Mouse (Mus musculus) MEL (cell line): ENCODE measurements around the gene Gm28635. TPM values are rescaled to one million over a fixed set of nuclear protein-coding genes. Genes with fewer than 3 reads are reported as not detected.

ENCODE experiments used
- DNase-seq: peaks from one replicate; pipeline ENCODE4 v3.0.0; 2011; ENCODE audit warnings: low read depth, low spot score
- H3K27ac ChIP-seq: 2 replicates; pipeline ENCODE4 v1.5.1; 2012; ENCODE audit warnings: low read depth, mild to moderate bottlenecking, control low read depth, low read length, moderate library complexity; ENCODE audit not compliant: control insufficient read depth
- H3K27me3 ChIP-seq, 2 experiments: fragments of 150-350 bp in 1 of 2; sonication (generic) in 1 of 2; 2 replicates each; pipeline ENCODE4 v1.6.1; 2012; ENCODE audit warnings: low read length in 2 of 2, mild to moderate bottlenecking in 2 of 2, improper control_type of control experiment in 1 of 2, moderate library complexity in 1 of 2; ENCODE audit not compliant: insufficient read depth in 2 of 2, control insufficient read depth in 1 of 2
- H3K36me3 ChIP-seq, 2 experiments: 2 replicates each; pipeline ENCODE4 v1.6.1; 2012 to 2014; ENCODE audit warnings: low read length in 2 of 2, improper control_type of control experiment in 1 of 2, inconsistent platforms in 1 of 2, mild to moderate bottlenecking in 1 of 2; ENCODE audit not compliant: insufficient read depth in 2 of 2, control insufficient read depth in 1 of 2
- H3K4me1 ChIP-seq, 2 experiments: fragments of 150-350 bp in 1 of 2; sonication (generic) in 1 of 2; 2 replicates each; pipeline ENCODE4 v1.6.1; 2012; ENCODE audit warnings: low read length in 2 of 2, improper control_type of control experiment in 1 of 2, mild to moderate bottlenecking in 1 of 2; ENCODE audit not compliant: insufficient read depth in 2 of 2, control insufficient read depth in 1 of 2
- H3K4me3 ChIP-seq, 2 experiments: fragments of 150-350 bp in 1 of 2; sonication (generic) in 1 of 2; 2 replicates each; pipeline ENCODE4 v1.5.1; 2012; ENCODE audit warnings: low read depth in 2 of 2, low read length in 2 of 2, mild to moderate bottlenecking in 2 of 2, moderate library complexity in 2 of 2, control low read depth in 1 of 2, improper control_type of control experiment in 1 of 2; ENCODE audit not compliant: control insufficient read depth in 1 of 2, insufficient read depth in 1 of 2
- H3K79me2 ChIP-seq: 2 replicates; pipeline ENCODE4 v1.6.1; 2012; ENCODE audit warnings: mild to moderate bottlenecking, low read length, moderate library complexity; ENCODE audit not compliant: control insufficient read depth, poor library complexity, insufficient read depth
- H3K9ac ChIP-seq: 2 replicates; pipeline ENCODE4 v1.6.1; 2012; ENCODE audit warnings: low read depth, mild to moderate bottlenecking, control low read depth, low read length, moderate library complexity; ENCODE audit not compliant: control insufficient read depth, poor library complexity, severe bottlenecking
- H3K9me3 ChIP-seq: fragments of 150-350 bp; sonication (generic); replicated peaks from 2 replicates; pipeline ENCODE4 v1.6.1; 2012; ENCODE audit warnings: mild to moderate bottlenecking, low read length, improper control_type of control experiment, moderate library complexity; ENCODE audit not compliant: insufficient read depth
- BHLHE40 ChIP-seq: IDR thresholded peaks from 2 replicates; pipeline ENCODE4 v1.6.1; 2012; ENCODE audit warnings: low read depth, mild to moderate bottlenecking, inconsistent platforms, low read length, improper control_type of control experiment, borderline replicate concordance
- CHD1 ChIP-seq: IDR thresholded peaks from 2 replicates; pipeline ENCODE4 v1.6.1; 2012; ENCODE audit warnings: low read depth, mild to moderate bottlenecking, inconsistent platforms, low read length, improper control_type of control experiment
- CHD2 ChIP-seq: IDR thresholded peaks from 2 replicates; pipeline ENCODE4 v1.6.1; 2011; ENCODE audit warnings: low read length, improper control_type of control experiment
- CTCF ChIP-seq, 3 experiments: IDR thresholded peaks in 2 of 3; conservative IDR thresholded peaks in 1 of 3; 2 replicates each; pipeline ENCODE4 v1.5.1; 2011 to 2012; ENCODE audit warnings: low read length in 3 of 3, low read depth in 2 of 3, mild to moderate bottlenecking in 2 of 3, improper control_type of control experiment in 1 of 3, inconsistent platforms in 1 of 3, mixed read lengths in 1 of 3, moderate library complexity in 1 of 3; ENCODE audit not compliant: control insufficient read depth in 1 of 3, insufficient read depth in 1 of 3, poor library complexity in 1 of 3, severe bottlenecking in 1 of 3
- ELF1 ChIP-seq: IDR thresholded peaks from 2 replicates; pipeline ENCODE4 v1.6.1; 2014; ENCODE audit warnings: low read depth, mild to moderate bottlenecking, inconsistent platforms, low read length, improper control_type of control experiment, moderate library complexity
- EP300 ChIP-seq, 2 experiments: IDR thresholded peaks; 2 replicates each; pipeline ENCODE4 v1.6.1; 2011; ENCODE audit warnings: improper control_type of control experiment in 2 of 2, low read length in 2 of 2, low read depth in 1 of 2, mild to moderate bottlenecking in 1 of 2
- JUND ChIP-seq: IDR thresholded peaks from 2 replicates; pipeline ENCODE4 v1.6.1; 2011; ENCODE audit warnings: low read depth, mild to moderate bottlenecking, improper control_type of control experiment, low read length
- KAT2A ChIP-seq: conservative IDR thresholded peaks from 2 replicates; pipeline ENCODE4 v1.6.1; 2012; ENCODE audit warnings: low read depth, low read length, improper control_type of control experiment, inconsistent platforms
- MAFK ChIP-seq: IDR thresholded peaks from 2 replicates; pipeline ENCODE4 v1.6.1; 2011; ENCODE audit warnings: low read depth, mild to moderate bottlenecking, low read length, improper control_type of control experiment, borderline replicate concordance
- MAZ ChIP-seq: IDR thresholded peaks from 2 replicates; pipeline ENCODE4 v1.6.1; 2012; ENCODE audit warnings: low read depth, mild to moderate bottlenecking, inconsistent platforms, low read length, improper control_type of control experiment
- NRF1 ChIP-seq: IDR thresholded peaks from 2 replicates; pipeline ENCODE4 v1.6.1; 2014; ENCODE audit warnings: low read depth, mild to moderate bottlenecking, inconsistent platforms, low read length, improper control_type of control experiment, moderate library complexity; ENCODE audit not compliant: poor library complexity, insufficient read depth, severe bottlenecking
- POLR2A ChIP-seq, 2 experiments: IDR thresholded peaks; 2 replicates each; pipeline ENCODE4 v1.6.1; 2011 to 2012; ENCODE audit warnings: low read length in 2 of 2, mild to moderate bottlenecking in 2 of 2, control low read depth in 1 of 2, improper control_type of control experiment in 1 of 2, low read depth in 1 of 2, moderate library complexity in 1 of 2; ENCODE audit not compliant: control insufficient read depth in 1 of 2, insufficient read depth in 1 of 2, poor library complexity in 1 of 2
- RAD21 ChIP-seq: IDR thresholded peaks from 2 replicates; pipeline ENCODE4 v1.6.1; 2011; ENCODE audit warnings: mild to moderate bottlenecking, low read depth, low read length, improper control_type of control experiment
- SMC3 ChIP-seq: IDR thresholded peaks from 2 replicates; pipeline ENCODE4 v1.6.1; 2011; ENCODE audit warnings: low read depth, low read length, improper control_type of control experiment
- TAL1 ChIP-seq: IDR thresholded peaks from 2 replicates; pipeline ENCODE4 v1.6.1; 2012; ENCODE audit warnings: mild to moderate bottlenecking, inconsistent platforms, low read length, moderate library complexity, mixed read lengths
- UBTF ChIP-seq: IDR thresholded peaks from 2 replicates; pipeline ENCODE4 v1.6.1; 2012; ENCODE audit warnings: low read depth, mild to moderate bottlenecking, inconsistent platforms, low read length, improper control_type of control experiment, moderate library complexity, borderline replicate concordance; ENCODE audit not compliant: insufficient read depth
- USF1 ChIP-seq: IDR thresholded peaks from 2 replicates; pipeline ENCODE4 v1.6.1; 2014; ENCODE audit warnings: low read depth, mild to moderate bottlenecking, inconsistent platforms, low read length, improper control_type of control experiment, moderate library complexity
- USF2 ChIP-seq, 2 experiments: IDR thresholded peaks; 2 replicates each; pipeline ENCODE4 v1.6.1; 2011 to 2012; ENCODE audit warnings: improper control_type of control experiment in 2 of 2, low read length in 2 of 2, borderline replicate concordance in 1 of 2, inconsistent platforms in 1 of 2, low read depth in 1 of 2, mild to moderate bottlenecking in 1 of 2; ENCODE audit not compliant: insufficient read depth in 1 of 2
- ZC3H11A ChIP-seq: IDR thresholded peaks from 2 replicates; pipeline ENCODE4 v1.6.1; 2012; ENCODE audit warnings: low read depth, mild to moderate bottlenecking, inconsistent platforms, low read length, improper control_type of control experiment
- ZKSCAN1 ChIP-seq: IDR thresholded peaks from 2 replicates; pipeline ENCODE4 v1.6.1; 2012; ENCODE audit warnings: low read depth, mild to moderate bottlenecking, inconsistent platforms, low read length, improper control_type of control experiment, moderate library complexity
- ZNF384 ChIP-seq: IDR thresholded peaks from 2 replicates; pipeline ENCODE4 v1.6.1; 2012; ENCODE audit warnings: low read depth, mild to moderate bottlenecking, inconsistent platforms, low read length, improper control_type of control experiment
- polyA plus RNA-seq, 2 experiments: library from polyadenylated mRNA; stranded (reverse) in 1 of 2; unstranded in 1 of 2; fragments of >175 nt in 1 of 2; fragments of >200 nt in 1 of 2; gene quantifications; 2 replicates each; pipeline versions ENCODE4 v1.2.1 to v1.2.4; 2012; ENCODE audit warnings: low replicate concordance in 2 of 2, low read depth in 1 of 2; ENCODE audit not compliant: insufficient read length in 2 of 2, insufficient read depth in 1 of 2, missing spikeins in 1 of 2
- total RNA-seq: library from RNA; depleted of rRNA; stranded (reverse); fragments of 300-350 nt; gene quantifications from 2 replicates; pipeline ENCODE4 v1.2.3, GENCODE M21; 2012

Gm28635 gene
- total and polyA plus RNA-seq, 3 experiments: 0.19 TPM; not detected in 2

DNA sequence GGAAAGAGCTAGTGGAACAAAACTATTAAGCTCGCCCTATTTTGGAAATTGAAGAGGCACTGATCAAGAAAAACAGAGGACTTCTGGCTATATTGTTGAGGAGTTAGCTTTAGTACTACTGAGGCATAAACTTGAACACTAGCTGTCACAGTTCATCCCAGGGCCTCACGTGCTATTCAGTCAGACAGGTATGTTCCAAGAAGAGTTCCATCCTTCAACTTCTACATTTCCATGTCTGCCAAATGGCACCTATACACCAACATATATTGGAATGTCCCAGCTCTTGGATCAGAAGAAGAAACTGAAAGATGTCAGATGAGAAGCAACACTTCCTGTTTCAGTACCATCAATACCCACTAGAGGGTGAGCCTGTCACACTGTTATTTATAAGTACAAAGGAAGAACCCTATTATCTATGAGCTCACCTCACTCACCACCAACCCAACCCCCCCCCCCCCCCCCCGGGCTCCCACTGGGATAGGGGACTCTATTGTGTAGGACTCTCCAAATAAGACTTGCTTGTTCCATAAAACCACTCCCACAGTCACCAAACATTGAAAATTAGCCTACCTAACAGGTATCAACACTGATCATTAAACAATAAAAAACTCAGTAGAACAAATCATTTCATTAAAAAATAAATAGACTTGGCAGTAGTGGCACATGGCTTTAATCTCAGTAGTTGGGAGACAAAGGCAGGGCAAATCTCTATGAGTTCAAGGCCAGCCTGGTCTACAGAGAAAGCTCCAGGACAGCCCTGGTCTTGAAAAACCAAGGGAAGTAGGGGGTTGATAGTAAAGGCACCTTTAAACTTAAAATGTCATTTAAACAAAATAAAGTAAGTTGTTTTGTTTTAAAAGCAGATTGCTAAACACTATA is 60.0 kb downstream of the Gm28635 start:
- no peaks in the 10 kb centered on the region for H3K79me2 ChIP-seq
- DNase-seq: peak; percentile 72
- H3K4me3 ChIP-seq: no peak overlapping the region
- H3K36me3 ChIP-seq: peaks cover 12 to 26% of the 10 kb centered on the region in 2 experiments
- H3K9me3 ChIP-seq: no peaks in the 10 kb centered on the region
- H3K27ac ChIP-seq: no peak overlapping the region
- H3K9ac ChIP-seq: no peak overlapping the region
- peaks cover 6 to 18% of the 10 kb centered on the region in 2 experiments for H3K4me1 ChIP-seq
- H3K27me3 ChIP-seq: no peaks in the 10 kb centered on the region
- TF ChIP-seq USF2 (IDR thresholded peaks at IDR 0.05; ENCODE audit: borderline replicate concordance in 1 of 2, insufficient read depth in 1 of 2, low read depth in 1 of 2, low read length in 2 of 2) (no peak), EP300 (IDR thresholded peaks at IDR 0.05; ENCODE audit: low read depth in 1 of 2, low read length in 2 of 2) (no peak), ELF1 (peak; percentile 73; the same call in 1 of the 2 replicates), ZC3H11A (peak; percentile 46; the same call in 1 of the 2 replicates), SMC3 (peak; percentile 63), RAD21 (peak; percentile 77), KAT2A (no peak), CTCF (IDR thresholded peaks at IDR 0.05 in 2 of 3, conservative IDR thresholded peaks at IDR 0.05 in 1 of 3; ENCODE audit: control insufficient read depth in 1 of 3, insufficient read depth in 1 of 3, low read depth in 2 of 3, low read length in 3 of 3, poor library complexity in 1 of 3, severe bottlenecking in 1 of 3) (peak; percentile 2 to 80 (median 79); a peak in 4 of 6 replicates)

DNA sequence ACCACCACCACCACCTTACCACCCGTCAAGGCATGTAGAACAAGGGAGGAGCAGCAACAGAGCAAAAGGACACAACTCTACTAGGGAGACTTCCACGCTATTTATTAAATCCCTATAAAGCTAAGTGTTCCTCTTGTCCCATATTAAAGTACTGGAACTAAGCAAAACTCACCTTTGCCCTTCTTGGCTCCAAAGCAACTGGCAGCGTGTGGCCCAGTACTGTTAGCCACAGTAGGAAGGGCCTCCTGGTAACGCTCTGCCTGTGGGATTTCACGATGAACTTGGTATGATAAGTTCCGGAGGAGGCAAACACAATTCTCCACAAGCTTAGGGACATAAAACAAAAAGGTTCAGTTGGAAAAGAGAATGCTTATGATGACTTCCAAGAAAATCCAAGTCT is 65.1 kb downstream of the Gm28635 start:
- Histone ChIP-seq H3K9me3 (no peaks in the 10 kb centered on the region), H3K36me3 (peaks cover 0 to 31% of the 10 kb centered on the region in 2 experiments; a peak in 2 of 4 replicates), H3K4me3 (no peak overlapping the region), H3K9ac (no peak overlapping the region), H3K4me1 (no peaks in the 10 kb centered on the region), H3K27ac (no peak overlapping the region), H3K79me2 (no peaks in the 10 kb centered on the region), H3K27me3 (no peaks in the 10 kb centered on the region)
- DNase-seq: no peak
- TF ChIP-seq ZKSCAN1: no peak
- TF ChIP-seq JUND: no peak
- TF ChIP-seq CTCF (IDR thresholded peaks at IDR 0.05 in 2 of 3, conservative IDR thresholded peaks at IDR 0.05 in 1 of 3; ENCODE audit: control insufficient read depth in 1 of 3, insufficient read depth in 1 of 3, low read depth in 2 of 3, low read length in 3 of 3, poor library complexity in 1 of 3, severe bottlenecking in 1 of 3): no peak
- TF ChIP-seq CHD1: no peak
- no peak for TF ChIP-seq MAZ
- TF ChIP-seq USF1: no peak
- no peak for TF ChIP-seq TAL1
- no peak for TF ChIP-seq ZNF384
- no peak for TF ChIP-seq CHD2
- TF ChIP-seq BHLHE40: no peak
- no peak for TF ChIP-seq UBTF
- TF ChIP-seq NRF1: no peak
- TF ChIP-seq POLR2A (IDR thresholded peaks at IDR 0.05; ENCODE audit: control insufficient read depth in 1 of 2, insufficient read depth in 1 of 2, low read depth in 1 of 2, low read length in 2 of 2, poor library complexity in 1 of 2): no peak
- no peak for TF ChIP-seq MAFK
